Mouse (Mus musculus) thymus, adult 2 months (tissue): ENCODE data around the gene Gm10382.

Source experiments
- CTCF ChIP-seq: fragments of 200-500 bp; IDR thresholded peaks from 2 replicates; pipeline ENCODE4 v1.5.1; 2012; ENCODE audit warnings: mild to moderate bottlenecking, control low read depth, low read length, moderate library complexity, borderline replicate concordance; ENCODE audit not compliant: control insufficient read depth, poor library complexity, insufficient read depth; ENCODE audit errors: extremely low read depth
- POLR2A ChIP-seq: fragments of 200-500 bp; IDR thresholded peaks from 2 replicates; pipeline ENCODE4 v1.6.1; 2012; ENCODE audit warnings: mild to moderate bottlenecking, low read length, control low read depth, moderate library complexity; ENCODE audit not compliant: control insufficient read depth, poor library complexity, insufficient read depth; ENCODE audit errors: extremely low read depth

DNA sequence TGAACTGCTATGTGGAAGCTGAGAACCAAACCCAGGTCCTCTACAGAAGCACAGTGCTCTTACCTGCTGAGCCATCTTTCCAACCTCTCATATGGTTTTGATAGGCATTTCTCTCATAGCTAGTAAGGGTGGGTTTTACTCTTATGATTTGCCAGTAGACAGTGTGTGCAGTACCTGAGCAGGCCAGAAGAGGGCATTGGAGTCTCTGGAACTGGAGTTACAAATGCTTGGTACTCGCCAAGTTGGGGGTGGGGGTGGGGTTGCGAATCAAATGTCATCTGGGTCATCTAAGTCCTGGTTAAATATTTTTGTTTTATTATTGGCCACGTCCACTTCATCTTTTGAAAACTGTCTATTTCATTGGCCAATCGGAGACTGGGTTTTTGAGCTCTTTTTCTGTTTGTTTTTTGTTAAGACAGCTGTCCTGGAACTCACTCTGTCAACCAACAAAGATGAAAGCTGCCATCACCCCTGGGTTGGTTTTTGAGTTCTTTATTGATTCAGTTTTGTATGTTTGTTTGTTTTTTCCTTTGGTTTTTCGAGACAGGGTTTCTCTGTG is 22.9 kb downstream of the Gm10382 start:
- TF ChIP-seq POLR2A (no peak), CTCF (no peak)
